Mouse (Mus musculus) lung, adult 2 months (tissue): ENCODE data around the gene Vamp4.

Experiments
- CTCF ChIP-seq: fragments of 200-500 bp; IDR thresholded peaks from 2 replicates; pipeline ENCODE4 v1.5.1; 2011; ENCODE audit warnings: mild to moderate bottlenecking, low read length, control low read depth; ENCODE audit not compliant: insufficient read depth
- POLR2A ChIP-seq: fragments of 200-500 bp; IDR thresholded peaks from 2 replicates; pipeline ENCODE4 v1.6.1; 2011; ENCODE audit warnings: low read depth, mild to moderate bottlenecking, control low read depth, low read length, borderline replicate concordance; ENCODE audit errors: extremely low read depth

DNA sequence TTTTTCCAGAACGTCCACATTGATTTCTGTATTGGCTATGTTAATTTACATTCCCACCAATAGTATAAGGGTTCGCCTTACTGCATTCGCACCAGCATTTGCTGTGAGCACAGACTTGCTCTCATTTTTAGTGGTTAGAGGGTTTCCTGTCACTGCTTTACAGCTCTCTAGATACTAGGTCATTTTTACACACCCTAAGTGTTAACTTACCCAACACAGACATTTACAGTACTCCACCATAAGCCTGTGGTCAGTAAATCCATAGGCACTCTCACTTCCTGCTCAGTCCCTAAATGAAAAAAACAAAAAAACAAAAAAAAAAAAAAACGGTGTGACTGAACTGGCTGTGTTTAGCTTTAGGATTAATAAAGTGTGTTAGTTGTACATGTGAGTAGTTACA is 16.0 kb downstream of the Vamp4 start:
- TF ChIP-seq CTCF (no peak), POLR2A (no peak)
